Mouse (Mus musculus) mouse trophoblast stem cell (cell line): ENCODE measurements at regions not wholly inside any gene's neighbourhood (a gene's known extent, or its start where the extent isn't known, plus 50 kb on each side); places are given as distances from the start of the nearest gene placed in this dataset.

Source experiments
- in situ Hi-C, 2 experiments: fragments of 300-500 bp; cut with MseI, MboI; formaldehyde crosslinking; loops; 2 replicates in 1 of 2; 3 replicates in 1 of 2; pipeline ENCODE4 v1.15.1; 2025

- in situ Hi-C loops = no loop called here
Observed at GRCm38 (mm10) chr5:53379612-53380011, 86.3 kb upstream of the Rbpj start.

GRCm38 (mm10) chr5:53380203-53380602 is 85.7 kb upstream of the Rbpj start:
- in situ Hi-C loops = no loop called here

GRCm38 (mm10) chr5:53381492-53382199 is 84.3 kb upstream of the Rbpj start:
- in situ Hi-C loops = no loop called here

- in situ Hi-C loops = no loop called here
Observed at GRCm38 (mm10) chr5:53384026-53384425, 81.9 kb upstream of the Rbpj start.

- in situ Hi-C loops = no loop called here
Observed at GRCm38 (mm10) chr5:53385513-53386148, 80.3 kb upstream of the Rbpj start.

GRCm38 (mm10) chr5:53393571-53393970 is 72.4 kb upstream of the Rbpj start:
- in situ Hi-C loops = no loop called here

GRCm38 (mm10) chr5:53394560-53394959 is 71.4 kb upstream of the Rbpj start:
- in situ Hi-C loops = no loop called here

- in situ Hi-C loops = no loop called here
Observed at GRCm38 (mm10) chr5:53398428-53399058, 67.4 kb upstream of the Rbpj start.

GRCm38 (mm10) chr5:53401093-53401492 is 64.9 kb upstream of the Rbpj start:
- in situ Hi-C loops = no loop called here

GRCm38 (mm10) chr5:53402022-53402421 is 63.9 kb upstream of the Rbpj start:
- in situ Hi-C loops = no loop called here

GRCm38 (mm10) chr5:53402619-53403151 is 63.3 kb upstream of the Rbpj start:
- in situ Hi-C loops = no loop called here

- in situ Hi-C loops = no loop called here
Observed at GRCm38 (mm10) chr5:53405929-53406328, 60.0 kb upstream of the Rbpj start.

GRCm38 (mm10) chr5:53407646-53408045 is 58.3 kb upstream of the Rbpj start:
- in situ Hi-C loops = no loop called here

- in situ Hi-C loops = no loop called here
Observed at GRCm38 (mm10) chr5:53408235-53408634, 57.7 kb upstream of the Rbpj start.

GRCm38 (mm10) chr5:53409740-53410139 is 56.2 kb upstream of the Rbpj start:
- in situ Hi-C loops = no loop called here

- in situ Hi-C loops = no loop called here
Observed at GRCm38 (mm10) chr5:53412391-53413075, 53.4 kb upstream of the Rbpj start.

GRCm38 (mm10) chr5:53413677-53414076 is 52.3 kb upstream of the Rbpj start:
- in situ Hi-C loops = no loop called here

GRCm38 (mm10) chr5:53415472-53415871 is 50.5 kb upstream of the Rbpj start:
- in situ Hi-C loops = no loop called here
